Mouse (Mus musculus) CH12.LX (cell line): ENCODE measurements around the gene Gm45716. TPM values are rescaled to one million over a fixed set of nuclear protein-coding genes. Genes with fewer than 3 reads are reported as not detected.

Experiments
- DNase-seq: peaks from one replicate; pipeline ENCODE4 v3.0.0-alpha.2; 2013; ENCODE audit errors: extremely low read depth
- H3K27ac ChIP-seq: 2 replicates; pipeline ENCODE4 v1.5.1; 2012; ENCODE audit warnings: low read depth, mild to moderate bottlenecking, control low read depth, moderate library complexity; ENCODE audit not compliant: insufficient read depth
- H3K27me3 ChIP-seq: replicated peaks from 2 replicates; pipeline ENCODE3; 2012; ENCODE audit warnings: inconsistent platforms
- H3K36me3 ChIP-seq, 2 experiments: replicated peaks in 1 of 2; 2 replicates each; pipeline versions ENCODE3 to v1.6.1; 2012; ENCODE audit warnings: inconsistent platforms in 1 of 2, low read length in 1 of 2, mild to moderate bottlenecking in 1 of 2, mixed read lengths in 1 of 2, moderate library complexity in 1 of 2; ENCODE audit not compliant: control insufficient read depth in 1 of 2, insufficient read depth in 1 of 2
- H3K4me1 ChIP-seq, 2 experiments: 2 replicates each; pipeline ENCODE4 v1.6.1; 2012; ENCODE audit warnings: inconsistent platforms in 1 of 2, moderate library complexity in 1 of 2; ENCODE audit not compliant: insufficient read depth in 2 of 2, control insufficient read depth in 1 of 2
- H3K4me2 ChIP-seq: 2 replicates; pipeline ENCODE4 v1.6.1; 2012; ENCODE audit warnings: low read depth, mild to moderate bottlenecking, control low read depth; ENCODE audit not compliant: poor library complexity, insufficient read depth, severe bottlenecking
- H3K4me3 ChIP-seq, 3 experiments: fragments of 150-350 bp in 1 of 3; sonication (generic) in 1 of 3; replicated peaks in 1 of 3; 2 replicates each; pipeline versions ENCODE3 to v1.5.1; 2011 to 2012; ENCODE audit warnings: low read depth in 2 of 3, low read length in 2 of 3, mild to moderate bottlenecking in 2 of 3, moderate library complexity in 2 of 3, control low read depth in 1 of 3, improper control_type of control experiment in 1 of 3, inconsistent platforms in 1 of 3, mixed read lengths in 1 of 3; ENCODE audit not compliant: poor library complexity in 1 of 3
- H3K79me2 ChIP-seq: replicated peaks from 2 replicates; pipeline ENCODE4 v1.6.1; 2012; ENCODE audit warnings: mild to moderate bottlenecking, moderate library complexity; ENCODE audit not compliant: control insufficient read depth, poor library complexity, insufficient read depth, severe bottlenecking; ENCODE audit errors: extremely low read depth
- H3K9ac ChIP-seq: 2 replicates; pipeline ENCODE4 v1.6.1; 2012; ENCODE audit warnings: low read depth, mild to moderate bottlenecking, control low read depth, moderate library complexity; ENCODE audit not compliant: insufficient read depth
- H3K9me3 ChIP-seq: replicated peaks from 2 replicates; pipeline ENCODE3; 2012; ENCODE audit warnings: low read length, inconsistent platforms, mixed read lengths
- CHD1 ChIP-seq: IDR thresholded peaks from 2 replicates; pipeline ENCODE4 v1.6.1; 2012; ENCODE audit warnings: low read depth, low read length, improper control_type of control experiment, inconsistent platforms
- CHD2 ChIP-seq: IDR thresholded peaks from 2 replicates; pipeline ENCODE4 v1.6.1; 2011; ENCODE audit warnings: low read length, improper control_type of control experiment
- CTCF ChIP-seq, 2 experiments: IDR thresholded peaks in 1 of 2; conservative IDR thresholded peaks in 1 of 2; 2 replicates each; pipeline ENCODE4 v1.5.1; 2011 to 2012; ENCODE audit warnings: low read depth in 2 of 2, low read length in 2 of 2, improper control_type of control experiment in 1 of 2, inconsistent platforms in 1 of 2, mild to moderate bottlenecking in 1 of 2, moderate library complexity in 1 of 2
- E2F4 ChIP-seq: IDR thresholded peaks from 2 replicates; pipeline ENCODE4 v1.6.1; 2011; ENCODE audit warnings: low read depth, low read length, improper control_type of control experiment; ENCODE audit not compliant: insufficient replicate concordance
- JUN ChIP-seq: IDR thresholded peaks from 2 replicates; pipeline ENCODE4 v1.6.1; 2011; ENCODE audit warnings: low read depth, mild to moderate bottlenecking, low read length, improper control_type of control experiment, moderate library complexity; ENCODE audit not compliant: insufficient read depth
- JUND ChIP-seq: conservative IDR thresholded peaks from 2 replicates; pipeline ENCODE4 v1.6.1; 2011; ENCODE audit warnings: low read depth, low read length, improper control_type of control experiment
- KAT2A ChIP-seq: IDR thresholded peaks from 2 replicates; pipeline ENCODE4 v1.6.1; 2012; ENCODE audit warnings: low read length, improper control_type of control experiment, inconsistent platforms; ENCODE audit not compliant: insufficient replicate concordance
- MAFK ChIP-seq: IDR thresholded peaks from 2 replicates; pipeline ENCODE4 v1.6.1; 2011; ENCODE audit warnings: low read length, improper control_type of control experiment; ENCODE audit not compliant: insufficient replicate concordance
- MAX ChIP-seq: IDR thresholded peaks from 2 replicates; pipeline ENCODE4 v1.6.1; 2011; ENCODE audit warnings: low read length, improper control_type of control experiment
- MAZ ChIP-seq: IDR thresholded peaks from 2 replicates; pipeline ENCODE4 v1.6.1; 2012; ENCODE audit warnings: low read depth, mild to moderate bottlenecking, inconsistent platforms, low read length, improper control_type of control experiment, moderate library complexity
- MXI1 ChIP-seq: IDR thresholded peaks from 2 replicates; pipeline ENCODE4 v1.6.1; 2011; ENCODE audit warnings: mild to moderate bottlenecking, low read depth, low read length, improper control_type of control experiment
- NELFE ChIP-seq: IDR thresholded peaks from 2 replicates; pipeline ENCODE4 v1.6.1; 2011; ENCODE audit warnings: low read depth, low read length, improper control_type of control experiment
- NRF1 ChIP-seq: IDR thresholded peaks from 2 replicates; pipeline ENCODE4 v1.6.1; 2014; ENCODE audit warnings: low read depth, mild to moderate bottlenecking, inconsistent platforms, low read length, improper control_type of control experiment, moderate library complexity
- PAX5 ChIP-seq: IDR thresholded peaks from 2 replicates; pipeline ENCODE4 v1.6.1; 2012; ENCODE audit warnings: low read length, inconsistent platforms, mixed read lengths
- POLR2A ChIP-seq: IDR thresholded peaks from 2 replicates; pipeline ENCODE4 v1.6.1; 2011; ENCODE audit warnings: low read depth, mild to moderate bottlenecking, improper control_type of control experiment, low read length
- RCOR1 ChIP-seq: conservative IDR thresholded peaks from 2 replicates; pipeline ENCODE4 v1.6.1; 2012; ENCODE audit warnings: low read depth, mild to moderate bottlenecking, inconsistent platforms, low read length, improper control_type of control experiment
- SIN3A ChIP-seq: IDR thresholded peaks from 2 replicates; pipeline ENCODE4 v1.6.1; 2012; ENCODE audit warnings: low read length, improper control_type of control experiment, inconsistent platforms
- SMC3 ChIP-seq: IDR thresholded peaks from 2 replicates; pipeline ENCODE4 v1.6.1; 2011; ENCODE audit warnings: low read depth, low read length, improper control_type of control experiment
- USF1 ChIP-seq: IDR thresholded peaks from 2 replicates; pipeline ENCODE4 v1.6.1; 2014; ENCODE audit warnings: low read depth, mild to moderate bottlenecking, inconsistent platforms, low read length, improper control_type of control experiment
- ZMIZ1 ChIP-seq: IDR thresholded peaks from 2 replicates; pipeline ENCODE4 v1.6.1; 2012; ENCODE audit warnings: low read depth, mild to moderate bottlenecking, inconsistent platforms, low read length, improper control_type of control experiment
- ZNF384 ChIP-seq: IDR thresholded peaks from 2 replicates; pipeline ENCODE4 v1.6.1; 2012; ENCODE audit warnings: low read depth, low read length, improper control_type of control experiment, inconsistent platforms
- dilution Hi-C: fragments of 300-500 bp; cut with MboI; formaldehyde crosslinking; loops from 2 replicates; pipeline ENCODE4 v1.14.3; 2020; ENCODE audit warnings: low sequenced_read_pairs; ENCODE audit not compliant: extremely low pct_unique_long_range_greater_than_20kb, extremely low pct_ligation_motif_present
- in situ Hi-C: fragments of 300-500 bp; cut with MboI; formaldehyde crosslinking; loops from 3 replicates; pipeline ENCODE4 v1.14.3; 2019; ENCODE audit warnings: low sequenced_read_pairs, low pct_ligation_motif_present, low pct_unique_long_range_greater_than_20kb, mixed read lengths
- polyA plus RNA-seq: library from polyadenylated mRNA; unstranded; fragments of >175 nt; gene quantifications from 2 replicates; pipeline ENCODE4 v1.2.1, GENCODE M21; 2012; ENCODE audit warnings: low read depth; ENCODE audit not compliant: insufficient read length
- total RNA-seq, 2 experiments: library from RNA; depleted of rRNA; stranded (reverse); fragments of 300-350 nt in 1 of 2; fragments of >200 nt in 1 of 2; gene quantifications; 2 replicates each; pipeline ENCODE4 v1.2.3; 2012 to 2014

The Gm45716 gene
- total and polyA plus RNA-seq, 3 experiments = 3.0 to 15.9 (median 9.9) TPM

DNA sequence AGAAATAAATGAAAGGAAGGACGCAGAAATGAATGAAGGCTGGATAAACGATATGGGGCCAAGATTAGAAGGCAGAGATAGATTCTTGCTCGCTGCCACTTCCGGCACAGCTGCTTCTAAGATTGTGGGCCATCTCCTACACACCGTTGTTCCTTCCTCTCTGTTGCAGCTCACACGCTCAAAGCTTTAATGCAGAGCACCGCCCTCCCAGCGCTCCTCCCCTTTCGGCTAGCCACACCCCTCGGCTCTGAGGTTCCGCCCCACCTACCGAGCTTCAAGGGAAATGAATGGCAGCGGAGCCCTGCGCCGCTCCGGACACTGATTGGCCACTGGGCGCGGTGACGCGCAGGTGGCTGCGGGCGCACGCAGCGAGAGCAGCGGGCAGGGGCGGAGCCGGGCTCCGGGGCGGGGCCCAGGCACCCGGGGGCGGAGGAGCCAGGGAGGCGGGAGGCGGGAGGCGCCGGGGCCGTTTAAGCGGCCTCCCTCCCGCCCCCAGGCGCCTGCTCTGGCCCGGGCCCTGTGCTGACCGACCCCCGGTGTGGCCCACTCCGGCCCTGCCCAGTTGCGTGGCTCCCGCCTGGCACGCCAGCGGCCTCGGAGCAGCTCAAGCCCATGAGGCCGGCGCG, 61.7 kb downstream of the Gm45716 start, which contains the start of gene Mmd (continued):
- TF ChIP-seq CTCF (conservative IDR thresholded peaks at IDR 0.05 in 1 of 2, IDR thresholded peaks at IDR 0.05 in 1 of 2; ENCODE audit: low read depth in 2 of 2, low read length in 2 of 2) (no peak), NRF1 (peak; percentile 85), SMC3 (peak; percentile 5; the same call in 1 of the 2 replicates), USF1 (no peak), NELFE (peak; percentile 92), KAT2A (no peak), ZMIZ1 (peak; percentile 90; the same call in 1 of the 2 replicates), CHD2 (peak; percentile 63), MAFK (no peak), SIN3A (peak; percentile 78), PAX5 (no peak), ZNF384 (no peak), MAZ (peak; percentile 74; the same call in 1 of the 2 replicates), CHD1 (0 out of 2 replicates have a peak, but pooled peaks have one; percentile 43), JUN (no peak), E2F4 (no peak), JUND (no peak), RCOR1 (no peak), MAX (peak; percentile 49; the same call in 1 of the 2 replicates)
- TF ChIP-seq, all 38 proteins: peak for 20

DNA sequence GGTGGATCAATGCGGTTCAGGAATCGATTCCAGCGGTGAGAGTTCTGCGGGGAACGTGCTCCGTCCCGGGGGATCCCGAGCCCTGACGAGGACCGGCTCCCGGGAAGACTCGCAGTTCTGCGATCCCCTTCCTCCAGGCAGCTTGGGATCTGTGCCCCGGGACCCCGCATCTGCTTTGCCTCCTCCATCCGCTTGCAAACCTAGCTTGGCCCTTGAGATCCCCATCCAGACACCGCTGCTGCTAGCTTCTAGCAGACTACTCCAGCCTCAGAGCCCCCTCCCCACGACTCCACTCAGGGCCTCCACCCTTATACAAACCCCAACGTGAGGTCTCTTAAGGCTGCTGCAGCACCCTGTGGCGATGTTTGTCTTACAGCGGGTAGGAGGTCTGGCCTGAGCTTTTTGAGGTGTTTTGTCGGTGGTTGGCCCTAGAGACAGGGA, 62.2 kb downstream of the Gm45716 start:
- no peak for TF ChIP-seq PAX5
- no peak for TF ChIP-seq POLR2A
- TF ChIP-seq MXI1 = peak; percentile 42; the same call in 1 of the 2 replicates
- in situ Hi-C loops (no loop called here), dilution Hi-C loops (no loop called here)
- Histone ChIP-seq H3K4me3 (peak overlapping the region; percentile 78 to 87 (median 86)), H3K79me2 (no peaks in the 10 kb centered on the region; the same call in 1 of the 2 replicates), H3K4me2 (peak overlapping the region; percentile 26), H3K9me3 (no peaks in the 10 kb centered on the region), H3K27me3 (no peaks in the 10 kb centered on the region), H3K9ac (peak overlapping the region; percentile 85), H3K4me1 (peaks cover 16 to 62% of the 10 kb centered on the region in 2 experiments), H3K36me3 (peaks cover 0 to 29% of the 10 kb centered on the region in 2 experiments), H3K27ac (0 out of 2 replicates have a peak overlapping the region, but pooled peaks have one; percentile 15)
- DNase-seq = peak; percentile 35
